Mouse (Mus musculus) liver, embryonic 11.5 days (tissue): ENCODE data around the gene Sirt6. TPM values are rescaled to one million over a fixed set of nuclear protein-coding genes. Genes with fewer than 3 reads are reported as not detected.

ENCODE experiments used
- ATAC-seq: fragments of 200-750 bp; cut with Nextera tagmentation; replicated peaks from 2 replicates; pipeline ENCODE4 v1.8.0; 2017; ENCODE audit warnings: moderate number of reproducible peaks, mild to moderate bottlenecking, moderate TSS enrichment, moderate library complexity; ENCODE audit not compliant: low FRiP score
- DNase-seq: peaks from one replicate; pipeline ENCODE4 v3.0.0-alpha.2; 2017; ENCODE audit warnings: low spot score
- H3K27ac ChIP-seq: fragments of 300-500 bp; sonication (generic); 2 replicates; pipeline ENCODE4 v1.5.1; 2014; ENCODE audit warnings: mild to moderate bottlenecking, low read depth, low read length, control low read depth
- H3K27me3 ChIP-seq: fragments of 300-500 bp; sonication (generic); replicated peaks from 2 replicates; pipeline ENCODE4 v1.6.1; 2014; ENCODE audit warnings: low read length, mixed read lengths; ENCODE audit not compliant: control insufficient read depth, insufficient read depth
- H3K36me3 ChIP-seq: fragments of 300-500 bp; sonication (generic); 2 replicates; pipeline ENCODE4 v1.6.1; 2014; ENCODE audit warnings: mild to moderate bottlenecking, low read length, moderate library complexity, mixed read lengths; ENCODE audit not compliant: control insufficient read depth, insufficient read depth
- H3K4me1 ChIP-seq: fragments of 300-500 bp; sonication (generic); replicated peaks from 2 replicates; pipeline ENCODE4 v1.6.1; 2014; ENCODE audit warnings: low read length, mixed read lengths; ENCODE audit not compliant: control insufficient read depth, insufficient read depth
- H3K4me2 ChIP-seq: fragments of 300-500 bp; sonication (generic); 2 replicates; pipeline ENCODE4 v1.6.1; 2014; ENCODE audit warnings: mild to moderate bottlenecking, control low read depth, moderate library complexity
- H3K4me3 ChIP-seq: fragments of 300-500 bp; sonication (generic); 2 replicates; pipeline ENCODE4 v1.5.1; 2014; ENCODE audit warnings: low read depth, low read length, control low read depth
- H3K9ac ChIP-seq: fragments of 300-500 bp; sonication (generic); 2 replicates; pipeline ENCODE4 v1.6.1; 2014; ENCODE audit warnings: low read depth, low read length, control low read depth
- H3K9me3 ChIP-seq: fragments of 300-500 bp; sonication (generic); 2 replicates; pipeline ENCODE4 v1.6.1; 2016; ENCODE audit warnings: low read length, inconsistent platforms, mixed read lengths; ENCODE audit not compliant: control insufficient read depth
- WGBS: fragments of 180-500 bp; shearing (Covaris S2); extraction: QIAGEN DNeasy Blood & Tissue Kit; methylation state at CpG from one replicate; pipeline ENCODE4 v1.1.7; 2014; 5-methylcytosine and 5-hydroxymethylcytosine counted together
- polyA plus RNA-seq: library from polyadenylated mRNA; unstranded; fragments of >200 nt; fragmentation: Nextera tagmentation; extraction: Ambion mirVana; gene quantifications from 2 replicates; pipeline ENCODE4 v1.2.1, GENCODE M21; 2014

The Sirt6 gene
- polyA plus RNA-seq, 1 experiment from 2014 or later, result 22.9 TPM

GRCm38 (mm10) chr10:81593935-81594334 is 33.7 kb downstream of the Sirt6 start:
- Histone ChIP-seq H3K36me3 (no peaks in the 10 kb centered on the region), H3K27me3 (peaks cover 44% of the 10 kb centered on the region)
- 69% methylated on average over 18 of the region's 18 CpGs for WGBS

DNA sequence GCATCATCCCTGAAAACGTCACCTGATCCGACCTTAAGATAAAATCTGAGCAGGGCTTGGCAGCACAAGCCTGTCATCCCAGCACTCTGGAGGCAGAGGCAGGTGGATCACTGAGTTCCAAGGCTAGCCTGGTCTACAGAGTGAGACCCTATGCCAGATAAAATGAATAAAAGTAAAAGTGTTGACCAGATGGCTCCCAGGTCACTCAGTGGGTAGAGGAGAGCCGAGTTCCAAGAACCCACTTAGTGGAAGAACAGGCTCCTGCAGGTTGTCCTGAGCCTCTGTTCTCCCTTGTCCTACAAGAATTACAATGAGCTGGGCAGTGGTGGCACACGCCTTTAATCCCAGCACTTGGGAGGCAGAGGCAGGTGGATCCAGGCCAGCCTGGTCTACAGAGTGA is 34.4 kb downstream of the Sirt6 start:
- 56% methylated on average over 4 of the region's 4 CpGs for WGBS
- ATAC-seq (no peak), DNase-seq (no peak)
- no peak overlapping the region for H3K4me2 ChIP-seq
- H3K27ac ChIP-seq, result no peak overlapping the region
- H3K4me1 ChIP-seq, result peaks cover 18% of the 10 kb centered on the region
- H3K36me3 ChIP-seq, result no peaks in the 10 kb centered on the region
- peaks cover 45% of the 10 kb centered on the region for H3K27me3 ChIP-seq
- H3K9ac ChIP-seq, result no peak overlapping the region
- H3K9me3 ChIP-seq, result no peaks in the 10 kb centered on the region
- H3K4me3 ChIP-seq, result no peak overlapping the region

More at GRCm38 (mm10) chr10:81593935-81594334, 33.7 kb downstream of the Sirt6 start:
- Histone ChIP-seq H3K4me3 (no peak overlapping the region), H3K9me3 (no peaks in the 10 kb centered on the region), H3K27ac (no peak overlapping the region), H3K4me2 (no peak overlapping the region), H3K4me1 (peaks cover 18% of the 10 kb centered on the region), H3K9ac (no peak overlapping the region)
- ATAC-seq (no peak), DNase-seq (no peak)

DNA sequence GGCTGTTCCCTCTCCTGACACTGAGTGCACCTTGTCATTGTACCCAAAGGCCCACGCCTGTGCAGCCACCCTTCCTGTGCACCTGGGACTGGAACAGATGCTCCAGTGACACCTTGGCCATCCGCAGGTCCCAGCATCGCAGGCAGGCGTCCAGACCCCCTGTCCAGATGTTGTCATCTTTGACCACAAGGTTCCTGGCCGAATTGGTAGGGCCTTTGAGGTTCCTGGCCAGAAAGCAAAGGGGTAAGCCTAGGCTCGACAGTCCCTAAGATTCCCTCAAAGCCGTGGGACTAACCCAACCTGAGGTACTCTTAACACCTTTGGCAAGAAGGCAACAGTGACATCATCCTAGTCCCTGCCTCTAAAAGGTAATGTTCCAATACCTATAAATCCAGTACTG is 35.0 kb downstream of the Sirt6 start:
- Histone ChIP-seq H3K36me3 (0 out of 2 replicates have a peak, but pooled peaks cover under 1% of the 10 kb centered on the region), H3K9ac (no peak overlapping the region), H3K4me1 (peaks cover 12% of the 10 kb centered on the region), H3K9me3 (no peaks in the 10 kb centered on the region), H3K4me2 (no peak overlapping the region), H3K4me3 (no peak overlapping the region), H3K27ac (no peak overlapping the region), H3K27me3 (peaks cover 47% of the 10 kb centered on the region)
- ATAC-seq (no peak), DNase-seq (no peak)
- WGBS, result 66% methylated on average over 7 of the region's 7 CpGs

GRCm38 (mm10) chr10:81591846-81592245 is 35.8 kb downstream of the Sirt6 start:
- H3K4me3 ChIP-seq, result no peak overlapping the region
- no peak overlapping the region for H3K4me2 ChIP-seq
- DNase-seq (no peak), ATAC-seq (no peak)
- no peak overlapping the region for H3K27ac ChIP-seq
- H3K36me3 ChIP-seq, result 0 out of 2 replicates have a peak, but pooled peaks cover 4% of the 10 kb centered on the region
- no peaks in the 10 kb centered on the region for H3K9me3 ChIP-seq
- WGBS, result 55% methylated on average over 9 of the region's 9 CpGs
- H3K4me1 ChIP-seq, result peaks cover 6% of the 10 kb centered on the region; the same call in 1 of the 2 replicates
- H3K9ac ChIP-seq, result no peak overlapping the region
- peaks cover 54% of the 10 kb centered on the region for H3K27me3 ChIP-seq

DNA sequence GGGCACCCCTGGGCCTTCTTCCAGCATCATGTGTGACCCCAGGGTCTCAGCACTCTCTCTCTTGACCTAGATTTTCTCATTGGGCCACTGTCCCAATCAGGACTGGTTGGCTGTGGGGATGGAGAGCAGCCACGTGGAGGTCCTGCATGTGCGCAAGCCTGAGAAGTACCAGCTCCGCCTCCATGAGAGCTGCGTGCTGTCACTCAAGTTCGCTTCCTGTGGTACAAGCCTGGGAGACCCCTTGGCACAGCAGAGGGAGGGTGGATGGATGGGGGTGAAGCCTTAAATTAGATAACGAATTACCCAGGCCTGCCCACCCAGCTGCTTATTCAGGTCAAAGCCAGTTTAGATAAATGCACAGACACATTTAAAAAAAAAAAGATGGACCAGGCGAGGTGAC is 38.9 kb downstream of the Sirt6 start:
- no peak overlapping the region for H3K27ac ChIP-seq
- 49% methylated on average over 7 of the region's 7 CpGs for WGBS
- no peak overlapping the region for H3K9ac ChIP-seq
- H3K4me2 ChIP-seq, result no peak overlapping the region
- 0 out of 2 replicates have a peak, but pooled peaks cover 3% of the 10 kb centered on the region for H3K4me1 ChIP-seq
- H3K36me3 ChIP-seq, result 0 out of 2 replicates have a peak, but pooled peaks cover 4% of the 10 kb centered on the region
- ATAC-seq (no peak), DNase-seq (no peak)
- no peak overlapping the region for H3K4me3 ChIP-seq
- no peaks in the 10 kb centered on the region; the same call in 1 of the 2 replicates for H3K9me3 ChIP-seq
- peaks cover 31% of the 10 kb centered on the region for H3K27me3 ChIP-seq

DNA sequence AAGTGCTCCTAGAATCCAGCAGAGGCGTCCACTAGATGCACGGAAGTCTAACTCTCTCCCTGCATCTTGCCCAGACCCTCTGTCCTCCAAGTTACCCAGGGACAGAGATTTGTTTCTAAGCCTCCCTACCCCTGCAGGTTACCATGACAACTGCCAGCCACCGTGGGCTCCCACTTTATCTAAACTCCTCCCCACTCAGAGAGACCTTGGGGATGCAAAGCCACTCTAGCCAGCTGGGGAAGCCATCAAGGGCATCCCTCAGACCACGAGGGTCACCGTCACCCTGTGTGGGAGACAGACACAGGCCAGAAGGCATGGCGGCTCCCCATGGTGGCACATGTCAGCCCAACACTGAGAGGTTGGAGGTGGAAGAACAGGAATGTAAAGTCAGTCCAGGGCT is 44.2 kb downstream of the Sirt6 start:
- DNase-seq (no peak), ATAC-seq (no peak)
- Histone ChIP-seq H3K36me3 (peaks cover 4% of the 10 kb centered on the region; the same call in 1 of the 2 replicates), H3K27me3 (peaks cover 49% of the 10 kb centered on the region), H3K4me3 (no peak overlapping the region), H3K9ac (no peak overlapping the region), H3K4me2 (no peak overlapping the region), H3K4me1 (peaks cover 10% of the 10 kb centered on the region), H3K27ac (no peak overlapping the region), H3K9me3 (no peaks in the 10 kb centered on the region; the same call in 1 of the 2 replicates)
- 50% methylated on average over 6 of the region's 6 CpGs for WGBS

- H3K27me3 ChIP-seq, result peaks cover 49% of the 10 kb centered on the region
- DNase-seq (no peak), ATAC-seq (no peak)
- H3K27ac ChIP-seq, result no peak overlapping the region
- no peaks in the 10 kb centered on the region; the same call in 1 of the 2 replicates for H3K36me3 ChIP-seq
- H3K9ac ChIP-seq, result no peak overlapping the region
- peaks cover 14% of the 10 kb centered on the region for H3K4me1 ChIP-seq
- no peaks in the 10 kb centered on the region; the same call in 1 of the 2 replicates for H3K9me3 ChIP-seq
- WGBS, result 36% methylated on average over 25 of the region's 25 CpGs
- H3K4me3 ChIP-seq, result no peak overlapping the region
- H3K4me2 ChIP-seq, result 0 out of 2 replicates have a peak overlapping the region, but pooled peaks have one; percentile 19
These were observed 47.0 kb downstream of the Sirt6 start for GRCm38 (mm10) chr10:81580441-81581070.

DNA sequence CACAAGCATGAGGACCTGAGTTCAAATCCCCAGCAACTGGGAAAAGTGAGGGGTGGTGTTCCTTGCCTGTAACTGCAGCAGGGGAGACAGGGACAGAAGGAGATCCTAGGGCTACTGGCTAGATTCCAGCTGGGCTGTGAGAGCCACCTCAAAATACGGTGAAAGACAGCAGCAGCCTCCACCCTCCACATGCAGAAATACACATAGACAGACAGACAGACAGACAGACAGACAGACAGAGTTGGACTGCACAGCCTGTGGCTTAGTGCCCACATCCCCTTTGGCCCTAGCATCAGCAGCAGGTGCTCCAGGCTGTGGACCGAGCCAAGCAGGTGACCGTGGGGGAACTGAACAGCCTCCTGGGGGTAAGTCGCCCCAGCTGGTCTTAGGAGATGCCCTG is 47.6 kb downstream of the Sirt6 start:
- no peak overlapping the region for H3K4me3 ChIP-seq
- H3K4me2 ChIP-seq, result no peak overlapping the region
- DNase-seq (no peak), ATAC-seq (no peak)
- whole genome bisulfite sequencing, result 56% methylated on average over 4 of the region's 4 CpGs
- H3K4me1 ChIP-seq, result peaks cover 17% of the 10 kb centered on the region
- H3K9ac ChIP-seq, result no peak overlapping the region
- H3K9me3 ChIP-seq, result no peaks in the 10 kb centered on the region; the same call in 1 of the 2 replicates
- H3K27me3 ChIP-seq, result peaks cover 53% of the 10 kb centered on the region
- no peak overlapping the region for H3K27ac ChIP-seq
- no peaks in the 10 kb centered on the region; the same call in 1 of the 2 replicates for H3K36me3 ChIP-seq

GRCm38 (mm10) chr10:81575695-81576094 is 51.9 kb downstream of the Sirt6 start:
- peak overlapping the region; percentile 46; the same call in 1 of the 2 replicates for H3K9ac ChIP-seq
- peaks cover 46% of the 10 kb centered on the region for H3K27me3 ChIP-seq
- H3K36me3 ChIP-seq, result no peaks in the 10 kb centered on the region
- no peak for DNase-seq
- no peaks in the 10 kb centered on the region for H3K9me3 ChIP-seq
- peak overlapping the region; percentile 46 for H3K4me3 ChIP-seq
- WGBS, result 2% methylated on average over 6 of the region's 6 CpGs
- peaks cover 44% of the 10 kb centered on the region for H3K4me1 ChIP-seq
- peak overlapping the region; percentile 80 for H3K4me2 ChIP-seq
- no peak for ATAC-seq
- no peak overlapping the region for H3K27ac ChIP-seq
